Mouse (Mus musculus): ENCODE results near the gene Pira2. TPM values are rescaled to one million over a fixed set of nuclear protein-coding genes. Genes with fewer than 3 reads are reported as not detected.

The Pira2 gene
- polyA plus RNA-seq (2014; fragmentation: Illumina TruSeq; extraction: RNeasy Lipid Tissue Mini Kit (QIAGEN cat#74804); ENCODE audit: low read depth, low replicate concordance) = 1.9 TPM

DNA sequence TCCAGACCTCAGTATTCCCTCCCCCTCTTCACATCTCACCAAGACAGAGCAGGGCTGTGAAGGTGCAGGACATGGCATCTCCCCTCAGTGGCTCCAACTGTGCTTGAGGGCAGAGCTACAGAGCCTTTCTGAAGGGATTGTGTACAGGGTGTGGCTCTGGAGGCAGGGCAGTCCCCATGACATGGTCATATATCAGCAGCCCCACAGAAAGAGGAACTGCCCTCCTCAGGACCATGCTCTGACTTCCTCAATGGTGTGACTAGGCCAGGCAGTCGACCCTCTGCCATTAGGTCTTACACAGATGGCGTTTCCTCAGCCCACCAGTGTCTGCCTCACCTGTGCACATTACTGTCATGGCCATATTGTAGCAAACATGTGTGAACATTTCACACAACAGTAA lies at the start of gene Pira2:
Pira2 (minus strand) TSS at position 101 of the 400 bp plus-strand sequence.

GRCm38 (mm10) chr7:3825599-3825998 lies 19.3 kb downstream of the Pira2 start, which contains the start of gene Gm15448:
TSS of gene Gm15448 (minus strand) at chr7:3825687.

Other genes starting within 250 kb of the Pira2 start
- not detected for gene Oscar, start 228.9 kb downstream of the Pira2 start, polyA plus RNA-seq (2014; fragmentation: Illumina TruSeq; extraction: RNeasy Lipid Tissue Mini Kit (QIAGEN cat#74804); ENCODE audit: low read depth, low replicate concordance)
- gene Ndufa3, start 227.7 kb downstream of the Pira2 start, polyA plus RNA-seq (2014; fragmentation: Illumina TruSeq; extraction: RNeasy Lipid Tissue Mini Kit (QIAGEN cat#74804); ENCODE audit: low read depth, low replicate concordance) = 51.2 TPM
- gene Tfpt, start 215.1 kb downstream of the Pira2 start, polyA plus RNA-seq (2014; fragmentation: Illumina TruSeq; extraction: RNeasy Lipid Tissue Mini Kit (QIAGEN cat#74804); ENCODE audit: low read depth, low replicate concordance) = 3.0 TPM
- gene Prpf31, start 215.1 kb downstream of the Pira2 start, polyA plus RNA-seq (2014; fragmentation: Illumina TruSeq; extraction: RNeasy Lipid Tissue Mini Kit (QIAGEN cat#74804); ENCODE audit: low read depth, low replicate concordance) = 8.2 TPM
- 6.8 TPM for gene Cnot3, start 199.8 kb downstream of the Pira2 start, polyA plus RNA-seq (2014; fragmentation: Illumina TruSeq; extraction: RNeasy Lipid Tissue Mini Kit (QIAGEN cat#74804); ENCODE audit: low read depth, low replicate concordance)
- 3.3 TPM for gene Leng1, start 179.2 kb downstream of the Pira2 start, polyA plus RNA-seq (2014; fragmentation: Illumina TruSeq; extraction: RNeasy Lipid Tissue Mini Kit (QIAGEN cat#74804); ENCODE audit: low read depth, low replicate concordance)
- 5.2 TPM for gene Tmc4, start 167.5 kb downstream of the Pira2 start, polyA plus RNA-seq (2014; fragmentation: Illumina TruSeq; extraction: RNeasy Lipid Tissue Mini Kit (QIAGEN cat#74804); ENCODE audit: low read depth, low replicate concordance)
- 4.4 TPM for gene Tsen34, start 152.2 kb downstream of the Pira2 start, polyA plus RNA-seq (2014; fragmentation: Illumina TruSeq; extraction: RNeasy Lipid Tissue Mini Kit (QIAGEN cat#74804); ENCODE audit: low read depth, low replicate concordance)
- 23.3 TPM for gene Mboat7, start 151.5 kb downstream of the Pira2 start, polyA plus RNA-seq (2014; fragmentation: Illumina TruSeq; extraction: RNeasy Lipid Tissue Mini Kit (QIAGEN cat#74804); ENCODE audit: low read depth, low replicate concordance)
- 13.2 TPM for gene Rps9, start 141.1 kb downstream of the Pira2 start, polyA plus RNA-seq (2014; fragmentation: Illumina TruSeq; extraction: RNeasy Lipid Tissue Mini Kit (QIAGEN cat#74804); ENCODE audit: low read depth, low replicate concordance)
- 2.0 TPM for gene Pirb, start 124.7 kb downstream of the Pira2 start, polyA plus RNA-seq (2014; fragmentation: Illumina TruSeq; extraction: RNeasy Lipid Tissue Mini Kit (QIAGEN cat#74804); ENCODE audit: low read depth, low replicate concordance)
- gene Gm15448, start 19.4 kb downstream of the Pira2 start, polyA plus RNA-seq (2014; fragmentation: Illumina TruSeq; extraction: RNeasy Lipid Tissue Mini Kit (QIAGEN cat#74804); ENCODE audit: low read depth, low replicate concordance) = not detected
- gene Gm14548, start 53.1 kb upstream of the Pira2 start, polyA plus RNA-seq (2014; fragmentation: Illumina TruSeq; extraction: RNeasy Lipid Tissue Mini Kit (QIAGEN cat#74804); ENCODE audit: low read depth, low replicate concordance) = not detected
- 0.21 TPM for gene Lilra6, start 70.5 kb upstream of the Pira2 start, polyA plus RNA-seq (2014; fragmentation: Illumina TruSeq; extraction: RNeasy Lipid Tissue Mini Kit (QIAGEN cat#74804); ENCODE audit: low read depth, low replicate concordance)
- gene Lair1, start 218.2 kb upstream of the Pira2 start, polyA plus RNA-seq (2014; fragmentation: Illumina TruSeq; extraction: RNeasy Lipid Tissue Mini Kit (QIAGEN cat#74804); ENCODE audit: low read depth, low replicate concordance) = 4.6 TPM